Mouse (Mus musculus): ENCODE data around the gene Mrgpre. TPM values are rescaled to one million over a fixed set of nuclear protein-coding genes. Genes with fewer than 3 reads are reported as not detected.

Mrgpre gene
- 0.89 TPM for polyA plus RNA-seq (2014; fragmentation: Illumina TruSeq; extraction: RNeasy Lipid Tissue Mini Kit (QIAGEN cat#74804); ENCODE audit: low read depth, low replicate concordance)

GRCm38 (mm10) chr7:143783996-143784829 is at the start of gene Mrgpre:
Mrgpre (minus strand) TSS chr7:143784500.

GRCm38 (mm10) chr7:143822375-143823265 is 38.3 kb upstream of the Mrgpre start, which contains the start of the genes Nadsyn1 and Dhcr7:
Nadsyn1 (minus strand) TSS chr7:143822849.
Dhcr7 (plus strand) TSS chr7:143823145.

GRCm38 (mm10) chr7:143766893-143767292 is 17.4 kb downstream of the Mrgpre start, which contains the start of gene Mrgprg:
Mrgprg (minus strand) TSS chr7:143766993.

GRCm38 (mm10) chr7:143756125-143757026 is 27.9 kb downstream of the Mrgpre start, which contains the start of gene Osbpl5:
Osbpl5 (minus strand) TSS chr7:143756985.

Other genes starting within 250 kb of the Mrgpre start
- 163 TPM for gene Nap1l4, start 235.4 kb downstream of the Mrgpre start, polyA plus RNA-seq (2014; fragmentation: Illumina TruSeq; extraction: RNeasy Lipid Tissue Mini Kit (QIAGEN cat#74804); ENCODE audit: low read depth, low replicate concordance)
- gene Cars, start 184.4 kb downstream of the Mrgpre start, polyA plus RNA-seq (2014; fragmentation: Illumina TruSeq; extraction: RNeasy Lipid Tissue Mini Kit (QIAGEN cat#74804); ENCODE audit: low read depth, low replicate concordance) = 17.6 TPM
- 0.47 TPM for gene Tnfrsf26, start 155.8 kb downstream of the Mrgpre start, polyA plus RNA-seq (2014; fragmentation: Illumina TruSeq; extraction: RNeasy Lipid Tissue Mini Kit (QIAGEN cat#74804); ENCODE audit: low read depth, low replicate concordance)
- 3.0 TPM for gene Tnfrsf22, start 134.8 kb downstream of the Mrgpre start, polyA plus RNA-seq (2014; fragmentation: Illumina TruSeq; extraction: RNeasy Lipid Tissue Mini Kit (QIAGEN cat#74804); ENCODE audit: low read depth, low replicate concordance)
- gene Tnfrsf23, start 98.6 kb downstream of the Mrgpre start, polyA plus RNA-seq (2014; fragmentation: Illumina TruSeq; extraction: RNeasy Lipid Tissue Mini Kit (QIAGEN cat#74804); ENCODE audit: low read depth, low replicate concordance) = 2.6 TPM
- gene Osbpl5, start 27.5 kb downstream of the Mrgpre start, polyA plus RNA-seq (2014; fragmentation: Illumina TruSeq; extraction: RNeasy Lipid Tissue Mini Kit (QIAGEN cat#74804); ENCODE audit: low read depth, low replicate concordance) = 12.6 TPM
- not detected for gene Mrgprg, start 17.5 kb downstream of the Mrgpre start, polyA plus RNA-seq (2014; fragmentation: Illumina TruSeq; extraction: RNeasy Lipid Tissue Mini Kit (QIAGEN cat#74804); ENCODE audit: low read depth, low replicate concordance)
- gene Nadsyn1, start 38.3 kb upstream of the Mrgpre start, polyA plus RNA-seq (2014; fragmentation: Illumina TruSeq; extraction: RNeasy Lipid Tissue Mini Kit (QIAGEN cat#74804); ENCODE audit: low read depth, low replicate concordance) = 7.5 TPM
- 6.6 TPM for gene Dhcr7, start 38.6 kb upstream of the Mrgpre start, polyA plus RNA-seq (2014; fragmentation: Illumina TruSeq; extraction: RNeasy Lipid Tissue Mini Kit (QIAGEN cat#74804); ENCODE audit: low read depth, low replicate concordance)
- gene Gm498, start 82.3 kb upstream of the Mrgpre start, polyA plus RNA-seq (2014; fragmentation: Illumina TruSeq; extraction: RNeasy Lipid Tissue Mini Kit (QIAGEN cat#74804); ENCODE audit: low read depth, low replicate concordance) = not detected
- gene Shank2, start 217.4 kb upstream of the Mrgpre start, polyA plus RNA-seq (2014; fragmentation: Illumina TruSeq; extraction: RNeasy Lipid Tissue Mini Kit (QIAGEN cat#74804); ENCODE audit: low read depth, low replicate concordance) = 0.18 TPM

Measured in heart, adult 10 weeks (tissue).